Mouse (Mus musculus): ENCODE data around the gene Pnpla8. TPM values are rescaled to one million over a fixed set of nuclear protein-coding genes. Genes with fewer than 3 reads are reported as not detected.

Pnpla8 gene
- total RNA-seq (2023): 10 to 100 TPM; 52.3 to 66.7 TPM

DNA sequence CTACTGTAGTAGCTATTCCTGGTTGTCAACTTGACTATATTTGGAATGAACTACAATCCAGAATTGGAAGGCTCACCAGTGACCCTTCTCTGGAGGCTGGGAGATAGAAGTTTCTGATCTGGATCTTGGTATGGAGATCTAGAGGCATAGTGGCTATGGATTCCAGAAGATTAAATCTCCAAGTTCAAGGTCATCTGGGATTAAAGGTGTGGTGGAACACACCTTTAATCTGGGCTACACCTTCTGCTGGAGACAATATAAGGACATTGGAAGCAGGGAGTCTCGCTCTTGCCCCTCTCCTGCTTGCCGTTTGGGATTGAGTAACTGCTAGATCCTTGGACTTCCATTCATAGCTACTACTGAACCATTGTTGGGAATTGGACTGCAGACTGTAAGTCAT is at the start of gene Pnpla8:
Pnpla8 (plus strand) TSS at position 301 of the 400 bp plus-strand sequence.

GRCm38 (mm10) chr12:44209824-44210752 is 11.1 kb upstream of the Pnpla8 start, which contains the start of gene Dnajb9:
TSS of gene Dnajb9 (minus strand) at chr12:44210326.

DNA sequence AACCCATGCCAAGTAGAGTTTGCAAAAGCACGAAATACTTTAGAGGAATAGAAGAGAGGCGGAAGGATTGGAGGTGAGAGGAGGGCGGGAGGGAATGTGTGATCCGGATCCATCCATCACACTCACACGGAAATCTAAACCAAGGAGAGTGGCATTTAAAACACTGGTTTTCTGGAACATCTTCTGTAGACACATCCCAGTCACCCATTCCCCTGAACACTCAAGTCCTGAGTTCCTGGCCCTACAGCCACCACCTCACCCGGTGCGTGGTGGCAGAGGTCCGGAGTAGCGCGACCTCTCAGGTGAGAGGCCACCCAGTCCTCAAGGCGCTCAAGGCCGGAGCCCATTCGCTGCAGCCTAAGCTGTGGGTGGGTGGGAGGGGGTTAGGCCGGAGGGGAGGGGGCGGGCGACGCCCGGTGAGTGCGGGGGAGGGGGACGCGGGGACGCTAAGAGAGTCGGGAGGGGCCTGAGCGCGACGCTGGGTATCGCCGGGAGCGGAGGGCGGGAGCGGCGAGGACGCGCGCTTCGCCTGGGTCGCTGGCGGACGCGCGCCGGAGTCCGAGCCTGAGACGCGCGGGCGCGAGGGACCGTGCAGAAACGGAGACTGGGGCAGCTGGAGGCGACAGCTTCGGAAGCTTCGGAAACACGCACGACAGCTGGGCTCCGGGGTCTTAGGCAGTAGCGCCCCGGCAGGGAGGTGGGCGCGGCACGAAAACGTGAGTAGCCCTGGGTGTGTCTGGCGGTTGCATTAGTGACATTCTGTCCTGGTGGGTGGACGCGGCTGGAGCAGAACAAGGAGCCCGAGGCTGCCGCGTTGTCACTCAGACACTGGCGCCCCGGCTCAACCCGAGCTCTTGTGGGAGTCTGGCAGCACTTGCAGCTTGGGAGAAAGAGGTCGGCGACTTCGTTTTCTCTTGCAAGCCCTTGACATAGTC is 107.5 kb downstream of the Pnpla8 start, which contains the start of gene Nrcam:
Nrcam (plus strand) TSS at position 505 of the 935 bp plus-strand sequence.

Other genes with a start within 250 kb of the Pnpla8 start
- 10 to 100 TPM; 87.7 to 88.4 TPM for gene Dnajb9, start 11.0 kb upstream of the Pnpla8 start, total RNA-seq (2023)
- gene Nrcam, start 107.5 kb downstream of the Pnpla8 start, total RNA-seq (2023): under 1 TPM in 1 of 2 experiments, not detected in 1; 0.42 TPM